Mouse (Mus musculus) kidney, adult 11 months (tissue): ENCODE results near the gene Cxcl15.

ENCODE experiments used
- DNase-seq: peaks from one replicate; pipeline ENCODE4 v3.0.0; 2022

Cxcl15 gene

DNA sequence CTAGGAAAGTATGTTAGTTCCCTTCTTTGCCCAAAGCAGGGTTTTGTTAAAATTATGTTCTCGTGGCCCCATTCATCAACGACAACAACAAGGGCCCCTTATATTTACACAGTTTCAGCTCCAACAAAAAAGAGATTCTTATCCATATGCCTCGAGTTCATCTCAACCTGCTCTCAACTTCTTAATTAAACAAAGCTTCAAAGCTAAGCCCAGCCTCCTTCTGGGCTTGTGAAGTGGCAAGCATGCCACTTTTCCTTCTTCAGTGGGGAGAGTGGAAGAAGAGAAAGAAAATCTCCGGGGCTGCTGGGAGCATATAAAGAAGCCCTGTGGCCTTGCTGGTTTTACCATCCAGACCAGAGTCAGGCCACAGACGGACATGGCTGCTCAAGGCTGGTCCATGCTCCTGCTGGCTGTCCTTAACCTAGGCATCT, at the start of gene Cxcl15:
Gene Cxcl15 (plus strand): TSS at position 340 of the 431 bp plus-strand sequence.
- no peak for DNase-seq

DNA sequence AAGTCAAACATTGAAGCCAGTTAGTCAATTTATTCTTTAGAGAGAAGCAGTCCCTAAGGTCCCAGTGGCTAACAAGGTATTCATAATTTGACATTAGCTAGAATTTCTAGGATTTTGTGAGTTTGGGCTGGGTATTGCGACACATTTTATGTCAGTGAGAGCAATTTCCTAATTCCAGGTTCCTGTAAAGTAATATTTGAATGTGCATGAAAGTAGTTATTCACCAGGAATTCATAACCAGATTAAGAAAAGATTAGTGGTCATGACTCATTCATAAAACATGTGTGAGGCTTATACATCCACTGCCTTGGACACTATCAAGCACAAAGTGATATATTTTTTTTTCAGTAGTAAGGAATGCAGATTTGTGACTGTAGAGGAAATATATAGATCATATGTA, 40.4 kb upstream of the Cxcl15 start:
- no peak for DNase-seq

DNA sequence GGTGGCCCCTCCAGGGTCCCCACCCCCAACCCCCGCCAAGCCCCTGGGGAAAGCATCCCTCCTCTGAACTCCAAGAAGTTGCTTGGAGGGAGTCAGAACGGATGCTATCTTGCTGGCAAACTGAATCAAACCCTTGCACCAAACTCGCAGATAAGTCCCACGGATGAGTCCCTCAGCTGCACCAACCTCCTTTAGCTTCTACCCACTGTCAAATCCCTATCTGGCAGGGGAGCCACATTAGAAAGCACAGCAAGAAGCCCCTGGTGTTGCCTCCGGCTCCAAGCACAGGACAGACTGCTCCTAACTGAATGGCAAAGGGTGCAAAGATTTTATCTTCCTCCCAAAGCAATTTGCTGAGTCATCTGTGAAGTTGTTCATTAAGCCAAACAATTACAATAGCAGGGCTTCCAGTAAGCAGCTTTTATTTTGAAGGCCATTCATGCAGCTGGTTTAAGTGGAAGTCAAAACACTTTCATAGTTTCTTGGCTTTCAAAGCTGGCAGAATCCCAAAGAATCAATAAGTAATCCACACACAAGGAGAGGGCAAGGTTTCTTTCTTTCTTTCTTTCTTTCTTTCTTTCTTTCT, 36.2 kb upstream of the Cxcl15 start:
- peak; percentile 37 for DNase-seq

DNA sequence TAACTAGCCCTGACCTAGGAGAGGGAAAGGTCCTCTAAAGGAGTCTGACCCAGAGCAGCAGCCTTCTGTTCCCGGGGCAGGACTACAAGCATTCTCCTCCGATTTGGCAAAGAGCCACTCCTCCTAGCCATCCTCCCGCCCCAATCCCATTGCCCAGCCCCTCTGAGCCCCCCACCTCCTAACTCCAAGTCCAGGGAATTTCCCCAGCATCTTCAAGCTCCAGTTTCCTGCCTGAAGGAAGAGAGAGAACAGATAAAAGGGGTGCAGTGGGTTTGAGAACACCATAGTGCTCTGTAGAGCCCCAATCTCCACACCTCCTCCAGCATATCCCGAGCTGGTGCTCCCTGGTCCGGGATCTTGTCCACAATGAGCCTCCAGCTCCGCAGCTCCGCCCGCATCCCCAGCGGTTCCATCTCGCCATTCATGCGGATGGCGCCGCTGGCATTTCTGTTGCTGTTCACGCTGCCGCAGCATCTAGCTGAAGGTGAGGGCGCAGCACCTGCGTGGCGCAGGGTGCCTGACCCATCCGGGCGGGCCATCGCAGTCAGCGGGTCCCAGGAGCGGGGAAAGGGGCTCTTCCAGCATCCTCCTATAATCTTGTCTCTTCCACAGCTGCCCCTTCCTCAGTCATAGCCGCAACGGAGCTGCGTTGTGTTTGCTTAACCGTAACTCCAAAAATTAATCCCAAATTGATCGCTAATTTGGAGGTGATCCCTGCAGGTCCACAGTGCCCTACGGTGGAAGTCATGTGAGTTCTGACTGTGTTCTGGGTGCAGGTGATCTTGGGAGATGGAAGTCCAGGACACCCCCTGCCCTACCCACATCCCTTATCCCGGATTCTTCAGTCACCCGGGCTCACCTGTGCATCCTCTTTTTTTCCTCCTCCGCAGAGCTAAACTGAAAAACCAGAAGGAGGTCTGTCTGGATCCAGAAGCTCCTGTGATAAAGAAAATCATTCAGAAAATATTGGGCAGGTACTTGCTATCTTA, 35.0 kb upstream of the Cxcl15 start, which contains the start of gene Cxcl5:
Gene Cxcl5 (plus strand): TSS at position 284 of the 989 bp plus-strand sequence.
- DNase-seq, result no peak

GRCm38 (mm10) chr5:90760303-90760702, 34.0 kb upstream of the Cxcl15 start:
- no peak for DNase-seq

GRCm38 (mm10) chr5:90760844-90761243, 33.5 kb upstream of the Cxcl15 start:
- DNase-seq, result no peak

GRCm38 (mm10) chr5:90761834-90762233, 32.5 kb upstream of the Cxcl15 start:
- DNase-seq, result no peak

DNA sequence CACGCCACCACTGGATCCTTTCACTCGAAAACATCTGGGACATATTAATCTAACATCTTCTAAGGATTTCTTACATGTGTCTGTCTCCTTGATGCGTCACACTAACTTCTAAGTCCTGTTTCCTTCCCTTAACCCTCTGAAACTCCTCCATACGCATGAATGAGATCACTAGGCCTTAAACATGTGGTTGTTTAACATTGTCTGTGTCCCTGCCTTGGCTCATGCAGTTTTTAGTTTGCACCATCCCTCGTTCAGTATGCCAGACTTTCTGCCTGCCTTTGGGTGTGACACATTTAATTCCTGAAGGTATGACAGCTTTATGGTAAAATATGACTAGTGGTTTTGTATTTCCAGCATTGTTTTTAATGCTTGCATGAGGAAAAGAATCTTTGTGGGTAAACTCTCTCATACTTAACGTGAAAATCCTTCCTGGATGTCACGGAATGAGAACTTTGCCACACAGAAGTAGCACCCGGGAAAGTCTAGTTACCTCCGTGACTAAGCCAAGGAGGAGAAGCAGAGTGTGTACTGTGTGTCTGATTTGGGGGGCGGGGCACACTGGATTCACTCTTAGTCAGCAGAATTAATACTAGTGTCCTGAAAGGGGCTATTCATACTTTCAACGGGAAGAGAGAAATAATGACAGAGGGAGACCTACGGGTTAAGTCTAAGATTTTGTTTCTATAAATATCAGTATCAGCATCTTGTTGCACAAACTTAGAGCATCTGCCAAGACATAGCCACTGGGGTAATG, 30.2 kb upstream of the Cxcl15 start:
- no peak for DNase-seq

- no peak for DNase-seq
These were observed 28.3 kb upstream of the Cxcl15 start for GRCm38 (mm10) chr5:90765821-90766606.

- DNase-seq, result no peak
These were observed 26.1 kb upstream of the Cxcl15 start, which contains the start of gene Ppbp for GRCm38 (mm10) chr5:90768218-90768617. Ppbp (plus strand) TSS chr5:90768518.

GRCm38 (mm10) chr5:90771369-90771768, 23.0 kb upstream of the Cxcl15 start:
- DNase-seq, result no peak

- DNase-seq, result peak; percentile 42
These were observed 22.3 kb upstream of the Cxcl15 start, which contains the start of gene Pf4 for GRCm38 (mm10) chr5:90771880-90772653. Pf4 (plus strand) TSS chr5:90772435.

- no peak for DNase-seq
These were observed 18.8 kb upstream of the Cxcl15 start for GRCm38 (mm10) chr5:90775562-90775961.

DNA sequence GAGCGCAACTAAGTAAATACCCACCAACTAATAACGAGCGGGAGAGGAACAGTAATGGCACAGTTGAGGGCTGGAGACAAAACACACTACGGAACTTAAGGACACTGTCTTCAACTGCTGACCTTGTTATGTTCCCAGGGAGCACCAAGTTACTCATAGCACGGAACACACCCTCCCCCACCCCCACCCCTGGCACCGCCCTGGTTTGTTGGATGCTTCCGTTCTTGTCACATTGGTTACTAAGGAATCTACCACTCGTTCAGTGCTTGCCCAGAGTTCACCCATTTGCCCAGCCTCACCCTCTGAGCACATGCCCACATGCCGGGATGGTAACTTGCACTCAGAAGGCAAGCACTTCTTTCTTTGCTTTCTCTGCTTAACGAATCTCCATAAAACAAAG, 16.7 kb upstream of the Cxcl15 start:
- no peak for DNase-seq

- DNase-seq, result no peak
These were observed 15.5 kb upstream of the Cxcl15 start for GRCm38 (mm10) chr5:90778856-90779255.

DNA sequence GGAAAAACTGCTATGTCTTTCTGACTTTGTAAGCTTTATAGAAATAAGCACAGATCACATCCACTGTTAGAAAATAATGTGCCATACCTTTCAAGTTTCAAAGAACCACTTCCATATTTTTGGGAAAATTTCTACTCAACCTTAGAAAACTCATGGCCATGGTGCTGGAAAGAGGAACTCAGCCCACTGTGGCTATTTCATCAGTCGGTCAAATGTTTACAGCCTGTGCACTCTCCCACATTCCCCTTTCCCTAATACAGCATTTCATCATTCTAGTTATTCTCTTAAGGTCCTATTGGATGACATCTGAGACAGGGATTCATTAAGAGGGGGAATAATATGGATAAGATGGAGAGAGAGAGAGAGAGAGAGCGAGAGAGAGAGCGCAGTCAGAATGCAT, 10.6 kb upstream of the Cxcl15 start:
- DNase-seq, result no peak

DNA sequence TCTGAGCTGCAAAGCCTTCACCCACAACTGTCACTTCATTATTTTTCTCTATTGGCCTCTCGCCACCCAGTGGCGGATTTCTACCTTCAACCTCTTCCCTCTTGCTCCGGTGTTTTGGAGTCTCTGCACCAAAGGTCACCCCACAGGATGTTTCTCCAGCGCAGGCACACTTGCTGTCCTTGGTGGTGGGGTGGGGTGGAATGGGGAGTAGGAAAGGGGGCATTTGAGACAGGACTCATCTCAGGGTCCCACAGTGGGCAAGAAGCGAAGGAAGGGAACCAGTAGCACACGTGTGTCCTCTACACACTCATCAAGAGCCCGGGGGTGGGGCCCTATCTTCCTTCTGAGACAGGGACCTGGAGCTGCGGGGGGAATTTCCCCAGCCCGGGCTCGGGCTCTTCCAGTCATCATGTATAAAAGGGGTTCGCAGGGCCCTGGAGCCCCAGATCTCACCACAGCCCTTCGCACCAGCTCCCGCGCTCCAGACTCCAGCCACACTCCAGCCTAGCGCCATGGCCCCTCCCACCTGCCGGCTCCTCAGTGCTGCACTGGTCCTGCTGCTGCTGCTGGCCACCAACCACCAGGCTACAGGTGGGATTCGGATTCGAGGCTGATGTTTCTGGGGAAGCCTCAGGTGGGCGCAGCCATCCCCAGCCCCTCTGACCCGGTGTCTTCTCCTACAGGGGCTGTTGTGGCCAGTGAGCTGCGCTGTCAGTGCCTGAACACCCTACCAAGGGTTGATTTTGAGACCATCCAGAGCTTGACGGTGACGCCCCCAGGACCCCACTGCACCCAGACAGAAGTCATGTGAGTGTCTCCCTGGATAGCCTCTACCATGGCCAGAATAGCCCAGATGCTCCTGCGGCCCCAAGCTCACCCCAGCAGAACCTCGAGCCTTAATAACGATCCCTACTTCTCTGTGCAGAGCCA, 8.4 kb upstream of the Cxcl15 start, which contains the start of gene Cxcl3:
Gene Cxcl3 (plus strand): TSS at position 445 of the 930 bp plus-strand sequence.
- peak; percentile 43 for DNase-seq

DNA sequence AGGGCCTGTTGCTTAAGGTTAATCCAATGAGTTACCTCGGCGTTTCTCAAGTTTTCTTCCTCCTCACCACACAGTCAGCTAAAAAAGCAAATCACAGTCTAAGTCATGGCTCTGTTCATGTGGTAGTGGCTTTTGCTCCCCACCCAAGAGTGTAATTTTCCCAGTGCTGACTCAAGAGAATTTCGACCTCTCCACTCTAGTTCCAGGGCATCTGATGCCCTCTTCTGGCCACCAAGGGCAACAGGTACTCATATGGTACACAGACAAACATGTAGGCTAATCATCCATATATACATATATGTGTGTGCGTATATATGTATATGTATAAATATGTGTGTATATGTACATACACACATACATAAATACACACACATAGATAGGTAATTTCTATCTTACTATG, 6.2 kb upstream of the Cxcl15 start:
- DNase-seq, result no peak

- DNase-seq, result no peak
These were observed 4.8 kb upstream of the Cxcl15 start for GRCm38 (mm10) chr5:90789306-90790073.
